Mouse (Mus musculus): ENCODE data around the gene Asap3. TPM values are rescaled to one million over a fixed set of nuclear protein-coding genes. Genes with fewer than 3 reads are reported as not detected.

Asap3 gene
- total RNA-seq, 2 experiments from 2014 or later = 3.5 to 4.4 TPM

DNA sequence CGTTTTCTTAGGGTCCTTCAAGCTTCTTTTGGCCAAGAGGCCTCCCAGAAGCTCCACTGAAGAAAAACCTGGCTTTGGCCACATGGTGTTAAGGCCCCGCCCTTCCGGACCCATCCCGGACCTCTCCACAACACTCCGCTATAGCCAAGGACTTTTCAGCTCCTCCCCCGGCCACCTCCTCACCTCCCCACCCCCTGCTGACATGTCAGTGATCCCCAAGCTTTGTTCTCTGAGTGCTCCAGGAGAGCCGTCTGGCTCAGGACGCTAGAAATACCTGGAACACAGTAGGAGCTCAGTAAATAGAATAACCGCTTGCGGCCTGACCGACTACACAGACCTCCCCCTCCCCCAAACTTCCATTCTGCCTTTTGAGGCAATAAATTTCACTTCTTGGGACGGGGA is 40.4 kb downstream of the Asap3 start:
- intact Hi-C loops (cut with DNase I) = no loop called here
- no peak for DNase-seq (ENCODE audit: extremely low spot score in 1 of 2, low spot score in 2 of 2)

- DNase-seq (ENCODE audit: extremely low spot score in 1 of 2, low spot score in 2 of 2) = no peak
- intact Hi-C loops (cut with DNase I) = no loop called here
Observed at GRCm38 (mm10) chr4:136247386-136247728, 41.2 kb downstream of the Asap3 start.

GRCm38 (mm10) chr4:136247729-136248463 is 41.7 kb downstream of the Asap3 start, which contains the start of gene Tcea3:
TSS of gene Tcea3 (plus strand) at chr4:136247729.
- intact Hi-C loops (cut with DNase I) = no loop called here
- DNase-seq (ENCODE audit: extremely low spot score in 1 of 2, low spot score in 2 of 2) = peak in 1 of 2 experiments; percentile 63

DNA sequence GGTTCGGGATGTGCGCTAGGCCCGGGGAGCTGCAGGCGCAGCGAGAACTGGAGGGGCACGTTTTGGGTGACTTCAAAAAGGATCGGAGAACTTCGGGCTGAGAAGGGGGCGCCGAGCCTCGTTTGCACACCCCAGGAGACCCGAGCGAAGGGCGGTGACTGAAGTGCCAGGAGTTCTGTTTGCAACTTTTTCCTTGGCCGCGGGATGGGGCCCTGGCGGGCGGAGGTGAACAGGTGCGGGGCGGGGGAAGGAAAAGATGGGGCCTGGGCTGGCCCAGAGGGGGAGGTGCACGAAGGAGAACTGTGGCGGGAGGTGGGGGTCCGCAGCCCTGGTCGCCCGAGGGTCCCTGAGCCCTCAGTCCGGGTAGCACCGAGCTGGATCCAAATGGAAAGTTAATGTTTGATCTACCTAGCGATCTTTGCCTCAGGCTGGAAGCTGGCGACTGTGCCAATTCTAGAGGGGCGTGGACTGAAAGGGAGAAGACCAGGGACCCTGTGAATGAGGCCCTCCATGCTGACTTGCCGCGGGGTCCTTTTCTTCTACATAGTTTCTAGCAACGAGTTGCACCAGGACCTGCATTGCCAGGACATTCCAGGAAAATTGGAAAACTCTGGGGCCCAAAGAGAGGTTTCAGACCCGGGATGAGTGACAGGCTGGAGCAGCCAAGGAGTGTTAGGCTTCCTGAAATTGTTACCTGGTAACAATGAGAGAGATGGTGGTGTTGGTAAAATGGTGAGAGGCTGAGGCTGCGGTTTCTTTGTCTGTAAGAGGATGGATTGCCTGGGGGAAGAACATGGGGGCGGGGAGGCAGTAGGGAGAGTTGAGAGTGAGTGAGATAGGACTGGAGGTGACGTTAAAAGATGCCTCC is 42.5 kb downstream of the Asap3 start:
- intact Hi-C loops (cut with DNase I) = no loop called here
- DNase-seq (ENCODE audit: extremely low spot score in 1 of 2, low spot score in 2 of 2) = no peak

- no peak for DNase-seq (ENCODE audit: extremely low spot score in 1 of 2, low spot score in 2 of 2)
- intact Hi-C loops (cut with DNase I) = no loop called here
Observed at GRCm38 (mm10) chr4:136249332-136249647, 43.1 kb downstream of the Asap3 start.

DNA sequence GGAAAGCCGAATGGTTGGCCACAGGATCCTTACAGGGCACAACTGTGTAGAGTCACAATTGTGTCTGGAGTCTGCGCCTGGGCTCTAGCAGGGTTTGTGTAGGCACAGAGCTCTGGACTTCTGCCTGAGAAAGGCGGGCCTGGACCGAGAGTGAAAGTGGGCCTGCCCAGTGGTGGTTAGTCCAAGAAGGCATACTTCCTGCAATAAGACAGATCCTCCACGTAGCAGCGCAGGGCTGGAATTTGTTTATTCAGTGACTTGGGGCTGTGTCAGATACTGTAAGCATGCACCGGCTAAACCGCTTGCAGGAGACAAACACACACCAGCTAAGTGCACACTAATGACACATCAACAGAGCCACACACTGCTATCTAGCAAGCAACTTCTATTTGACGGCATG is 43.6 kb downstream of the Asap3 start:
- intact Hi-C loops (cut with DNase I) = no loop called here
- peak in 1 of 2 experiments; percentile 67 for DNase-seq (ENCODE audit: extremely low spot score in 1 of 2, low spot score in 2 of 2)

- no peak for DNase-seq (ENCODE audit: extremely low spot score in 1 of 2, low spot score in 2 of 2)
- intact Hi-C loops (cut with DNase I) = no loop called here
Observed at GRCm38 (mm10) chr4:136255919-136256318, 49.8 kb downstream of the Asap3 start.

GRCm38 (mm10) chr4:136256696-136257095 is 50.5 kb downstream of the Asap3 start:
- intact Hi-C loops (cut with DNase I) = no loop called here
- no peak for DNase-seq (ENCODE audit: extremely low spot score in 1 of 2, low spot score in 2 of 2)

GRCm38 (mm10) chr4:136259916-136260315 is 53.8 kb downstream of the Asap3 start:
- no peak for DNase-seq (ENCODE audit: extremely low spot score in 1 of 2, low spot score in 2 of 2)
- intact Hi-C loops (cut with DNase I) = loop anchor here (5.0 to 10.0 kb wide), 2 partner anchors 52 to 365 kb away; partner anchors contain the start of genes Hnrnpr and Lactbl1

DNA sequence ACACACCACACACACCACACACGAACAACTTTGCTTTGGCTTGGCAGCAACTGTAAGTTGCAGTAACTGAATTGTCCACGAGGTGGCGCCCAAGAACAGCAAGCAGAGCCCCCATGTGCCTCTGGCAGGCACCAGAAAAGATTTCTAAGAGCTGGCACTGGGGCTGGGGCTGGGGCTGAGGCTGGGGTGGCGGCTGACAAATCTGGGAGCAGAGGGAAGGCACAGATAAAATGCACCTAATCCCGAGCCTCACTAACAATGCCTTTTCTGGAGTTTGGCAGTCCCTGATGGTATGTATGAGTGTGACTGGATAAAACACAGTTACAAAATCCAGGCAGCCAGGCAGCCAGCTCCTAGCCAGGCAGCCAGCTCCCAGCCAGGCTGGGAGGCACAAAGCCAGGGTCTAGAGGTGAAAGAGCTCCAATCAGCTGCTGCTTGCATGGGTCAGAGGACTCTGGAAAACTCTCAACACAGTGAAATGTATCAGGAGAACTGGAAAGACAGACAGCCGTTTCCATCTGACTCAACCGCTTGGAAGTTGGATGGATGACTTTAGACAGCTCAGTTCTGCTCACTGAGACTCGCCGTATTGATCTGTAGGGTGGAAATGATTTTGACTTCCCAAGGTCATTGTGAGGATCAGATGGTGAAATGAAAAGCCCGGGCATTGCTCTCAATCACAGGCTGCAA is 54.5 kb downstream of the Asap3 start:
- intact Hi-C loops (cut with DNase I) = loop anchor here (5.0 to 10.0 kb wide), 2 partner anchors 52 to 364 kb away; partner anchors contain the start of genes Hnrnpr and Lactbl1
- peak; percentile 66 to 86 for DNase-seq (ENCODE audit: extremely low spot score in 1 of 2, low spot score in 2 of 2)

DNA sequence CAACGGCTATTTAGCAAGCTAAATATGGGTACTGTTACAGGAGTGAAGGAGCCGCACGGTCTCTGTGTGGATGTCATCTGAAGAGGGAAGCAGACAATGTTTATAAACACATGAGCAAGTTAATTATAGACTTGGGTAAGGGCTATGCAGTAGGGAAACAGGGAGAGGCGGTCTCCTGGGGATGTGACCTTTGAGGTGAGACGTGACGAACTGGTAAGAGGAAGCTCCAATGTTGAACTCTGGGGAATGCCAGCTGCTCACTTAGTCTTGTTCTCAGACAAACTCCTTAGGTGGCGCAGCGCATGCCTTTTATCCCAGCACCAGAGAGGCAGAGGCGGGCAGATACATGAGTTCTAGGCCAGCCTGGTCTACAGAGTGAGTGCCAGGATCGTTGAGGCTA is 55.7 kb downstream of the Asap3 start:
- intact Hi-C loops (cut with DNase I) = loop anchor here (5.0 to 10.0 kb wide), 2 partner anchors 50 to 363 kb away; partner anchors contain the start of genes Hnrnpr and Lactbl1
- no peak for DNase-seq (ENCODE audit: extremely low spot score in 1 of 2, low spot score in 2 of 2)

GRCm38 (mm10) chr4:136263555-136263954 is 57.4 kb downstream of the Asap3 start:
- DNase-seq (ENCODE audit: extremely low spot score in 1 of 2, low spot score in 2 of 2) = no peak
- intact Hi-C loops (cut with DNase I) = loop anchor here (5.0 to 10.0 kb wide), 2 partner anchors 49 to 361 kb away; partner anchors contain the start of genes Hnrnpr and Lactbl1

GRCm38 (mm10) chr4:136266716-136267343 is 60.7 kb downstream of the Asap3 start:
- intact Hi-C loops (cut with DNase I) = loop anchor here (10.0 kb wide), 1 partner anchor 358 kb away; the partner anchor contains the start of gene Lactbl1
- no peak for DNase-seq (ENCODE audit: extremely low spot score in 1 of 2, low spot score in 2 of 2)

DNA sequence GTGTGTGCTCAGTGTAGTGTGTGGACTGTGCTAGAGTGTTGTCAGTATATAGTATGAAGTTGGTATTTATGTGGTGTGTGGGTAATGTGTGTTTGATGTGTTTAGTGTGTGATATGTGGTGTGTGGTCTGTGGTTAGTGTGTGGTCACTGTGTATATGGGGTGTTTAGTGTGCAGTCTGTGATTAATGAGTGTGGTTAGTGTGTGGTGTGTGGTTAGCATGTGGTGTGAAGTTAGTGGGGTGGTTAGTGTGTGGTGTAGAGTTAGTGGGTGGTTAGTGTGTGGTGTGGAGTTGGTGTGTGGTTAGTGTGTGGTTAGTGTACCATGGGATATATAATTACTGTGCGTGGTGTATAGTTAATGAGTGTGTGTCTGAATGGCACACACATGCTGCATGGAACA is 62.7 kb downstream of the Asap3 start:
- intact Hi-C loops (cut with DNase I) = loop anchor here (10.0 kb wide), 1 partner anchor 356 kb away; the partner anchor contains the start of gene Lactbl1
- DNase-seq (ENCODE audit: extremely low spot score in 1 of 2, low spot score in 2 of 2) = no peak

- intact Hi-C loops (cut with DNase I) = no loop called here
- no peak for DNase-seq (ENCODE audit: extremely low spot score in 1 of 2, low spot score in 2 of 2)
Observed at GRCm38 (mm10) chr4:136270648-136271047, 64.5 kb downstream of the Asap3 start.

DNA sequence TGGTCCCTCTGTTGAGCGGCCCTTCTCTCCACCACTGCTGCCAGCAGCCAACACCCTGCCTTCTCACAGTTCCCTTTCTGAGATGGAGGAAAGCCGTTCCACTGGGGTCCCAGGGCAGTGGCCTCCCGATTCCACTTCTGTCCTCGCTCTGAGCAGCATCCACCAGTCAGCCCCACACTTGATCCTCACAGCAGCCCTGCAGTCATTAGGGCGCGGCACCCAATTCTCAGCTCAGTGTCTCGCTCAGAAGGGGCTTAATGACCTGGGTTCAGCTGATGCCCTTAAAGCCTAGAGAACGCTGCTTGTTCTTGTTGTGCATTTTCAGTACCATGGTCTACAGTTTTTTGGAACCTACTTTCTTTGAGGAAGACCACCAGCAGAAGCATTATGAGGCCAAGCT is 74.9 kb downstream of the Asap3 start:
- DNase-seq (ENCODE audit: extremely low spot score in 1 of 2, low spot score in 2 of 2) = no peak
- intact Hi-C loops (cut with DNase I) = no loop called here

DNA sequence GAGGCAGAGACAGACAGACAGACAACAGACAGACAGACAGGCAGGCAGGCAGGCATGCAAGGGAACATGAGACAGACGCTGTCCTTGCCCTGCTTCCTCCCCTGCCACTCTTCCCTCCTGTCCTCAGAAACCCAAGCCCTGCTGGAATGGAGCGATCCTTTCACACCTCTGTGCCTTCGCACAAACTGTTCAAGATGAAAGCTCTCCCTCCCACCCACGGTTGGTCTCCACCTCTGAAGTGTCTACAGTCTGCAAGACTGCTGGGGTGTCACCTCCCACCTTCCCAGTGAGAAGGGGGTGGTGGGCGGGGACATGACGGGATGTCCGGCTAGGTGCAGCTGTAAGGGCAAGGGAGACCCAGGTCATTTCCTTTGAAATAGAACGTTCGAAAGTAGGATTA is 75.4 kb downstream of the Asap3 start:
- DNase-seq (ENCODE audit: extremely low spot score in 1 of 2, low spot score in 2 of 2) = peak in 1 of 2 experiments; percentile 60
- intact Hi-C loops (cut with DNase I) = no loop called here

- DNase-seq (ENCODE audit: extremely low spot score in 1 of 2, low spot score in 2 of 2) = peak in 1 of 2 experiments; percentile 41
- intact Hi-C loops (cut with DNase I) = no loop called here
Observed at GRCm38 (mm10) chr4:136282621-136283480, 76.7 kb downstream of the Asap3 start.

Measured in left cerebral cortex, postnatal 10 days (tissue).